Mouse (Mus musculus) CD4-positive naive resting alpha-beta T cell, adult 76 days (primary cell): ENCODE data around the gene Slc50a1. TPM values are rescaled to one million over a fixed set of nuclear protein-coding genes. Genes with fewer than 3 reads are reported as not detected.

Experiments used
- total RNA-seq: library from RNA; stranded (reverse); gene quantifications from one replicate; pipeline ENCODE4 v1.2.4, GENCODE M21; 2023

Gene Slc50a1
- 90.8 TPM for total RNA-seq

GRCm38 (mm10) chr3:89270051-89270755, at the start of gene Slc50a1:
Gene Slc50a1, minus strand, starts transcription at chr3:89270570.

GRCm38 (mm10) chr3:89280606-89281511, 10.5 kb upstream of the Slc50a1 start, which contains the start of gene Efna1:
Gene Efna1, minus strand, starts transcription at chr3:89281142.

GRCm38 (mm10) chr3:89259076-89259475, 11.3 kb downstream of the Slc50a1 start, which contains the start of gene Dpm3:
Gene Dpm3, plus strand, starts transcription at chr3:89259358.

GRCm38 (mm10) chr3:89246261-89247100, 23.9 kb downstream of the Slc50a1 start, which contains the start of gene Trim46:
Gene Trim46, minus strand, starts transcription at chr3:89246309.

GRCm38 (mm10) chr3:89245688-89246171, 24.6 kb downstream of the Slc50a1 start, which contains the start of gene Krtcap2:
Gene Krtcap2, plus strand, starts transcription at chr3:89245966.

GRCm38 (mm10) chr3:89228836-89229235, 41.5 kb downstream of the Slc50a1 start, which contains the start of gene Muc1:
Gene Muc1, plus strand, starts transcription at chr3:89229057.

GRCm38 (mm10) chr3:89226900-89227299, 43.5 kb downstream of the Slc50a1 start, which contains the start of gene Mtx1:
Gene Mtx1, minus strand, starts transcription at chr3:89227088.

Other genes starting within 250 kb of the Slc50a1 start
- gene Rusc1, start 177.3 kb downstream of the Slc50a1 start, total RNA-seq: 69.6 TPM
- not detected for gene Gm43738, start 169.5 kb downstream of the Slc50a1 start, total RNA-seq
- 35.4 TPM for gene Fdps, start 168.6 kb downstream of the Slc50a1 start, total RNA-seq
- 0.21 TPM for gene Pklr, start 134.4 kb downstream of the Slc50a1 start, total RNA-seq
- 5.2 TPM for gene Hcn3, start 110.4 kb downstream of the Slc50a1 start, total RNA-seq
- 110 TPM for gene Clk2, start 105.8 kb downstream of the Slc50a1 start, total RNA-seq
- gene Scamp3, start 93.1 kb downstream of the Slc50a1 start, total RNA-seq: 129 TPM
- 104 TPM for gene Fam189b, start 87.4 kb downstream of the Slc50a1 start, total RNA-seq
- gene Gba, start 67.6 kb downstream of the Slc50a1 start, total RNA-seq: 60.6 TPM
- gene Thbs3, start 55.4 kb downstream of the Slc50a1 start, total RNA-seq: 6.9 TPM
- gene Mtx1, start 43.5 kb downstream of the Slc50a1 start, total RNA-seq: 175 TPM
- gene Muc1, start 41.5 kb downstream of the Slc50a1 start, total RNA-seq: 1.5 TPM
- gene Krtcap2, start 24.6 kb downstream of the Slc50a1 start, total RNA-seq: 91.1 TPM
- 1.6 TPM for gene Trim46, start 24.3 kb downstream of the Slc50a1 start, total RNA-seq
- 47.1 TPM for gene Dpm3, start 11.2 kb downstream of the Slc50a1 start, total RNA-seq
- gene Efna1, start 10.6 kb upstream of the Slc50a1 start, total RNA-seq: not detected
- not detected for gene Efna3, start 52.4 kb upstream of the Slc50a1 start, total RNA-seq
- 0.70 TPM for gene Efna4, start 67.5 kb upstream of the Slc50a1 start, total RNA-seq
- 14.3 TPM for gene Adam15, start 79.4 kb upstream of the Slc50a1 start, total RNA-seq
- 0.23 TPM for gene Dcst2, start 91.4 kb upstream of the Slc50a1 start, total RNA-seq
- gene Dcst1, start 94.7 kb upstream of the Slc50a1 start, total RNA-seq: not detected
- 78.1 TPM for gene Zbtb7b, start 124.2 kb upstream of the Slc50a1 start, total RNA-seq
- not detected for gene Lenep, start 132.2 kb upstream of the Slc50a1 start, total RNA-seq
- 21.0 TPM for gene Flad1, start 141.3 kb upstream of the Slc50a1 start, total RNA-seq
- 3.7 TPM for gene Cks1b, start 147.8 kb upstream of the Slc50a1 start, total RNA-seq
- gene Shc1, start 147.9 kb upstream of the Slc50a1 start, total RNA-seq: 96.1 TPM
- 39.8 TPM for gene Pygo2, start 159.6 kb upstream of the Slc50a1 start, total RNA-seq
- gene Pbxip1, start 166.1 kb upstream of the Slc50a1 start, total RNA-seq: 95.0 TPM
- 10.0 TPM for gene Pmvk, start 184.0 kb upstream of the Slc50a1 start, total RNA-seq
- not detected for gene Kcnn3, start 249.6 kb upstream of the Slc50a1 start, total RNA-seq